Mouse (Mus musculus) layer of hippocampus, adult 9-11 months (tissue): ENCODE results near the gene Olfr695.
"Not testable (repeated sequence)": the region's sequence is repeated elsewhere in the genome, so short reads cannot be mapped to it uniquely, and the experiment has no call there.

Experiments used
- DNase-seq: peaks from one replicate; pipeline ENCODE4 v3.0.0; 2022

Olfr695 gene

GRCm38 (mm10) chr7:106716296-106716695 lies at the start of gene Olfr695:
TSS of gene Olfr695 (minus strand) at chr7:106716396.
- DNase-seq: no peak

GRCm38 (mm10) chr7:106761008-106761407 lies 44.8 kb upstream of the Olfr695 start:
- DNase-seq: not testable (repeated sequence)

- DNase-seq: no peak
These were observed 42.6 kb upstream of the Olfr695 start for GRCm38 (mm10) chr7:106758800-106759199.

GRCm38 (mm10) chr7:106755297-106755696 lies 39.1 kb upstream of the Olfr695 start, which contains the start of gene Olfr698:
TSS of gene Olfr698 (minus strand) at chr7:106755397.
- no peak for DNase-seq

- no peak for DNase-seq
These were observed 29.6 kb upstream of the Olfr695 start for GRCm38 (mm10) chr7:106745811-106746210.

GRCm38 (mm10) chr7:106742343-106742742 lies 26.1 kb upstream of the Olfr695 start, which contains the start of gene Olfr697:
TSS of gene Olfr697 (minus strand) at chr7:106742443.
- no peak for DNase-seq

- no peak for DNase-seq
These were observed 20.8 kb upstream of the Olfr695 start for GRCm38 (mm10) chr7:106737028-106737427.

GRCm38 (mm10) chr7:106733717-106734116 lies 17.5 kb upstream of the Olfr695 start:
- DNase-seq: no peak

GRCm38 (mm10) chr7:106725654-106726053 lies 9.5 kb upstream of the Olfr695 start:
- DNase-seq: not testable (repeated sequence)

GRCm38 (mm10) chr7:106711463-106711862 lies 4.7 kb downstream of the Olfr695 start:
- DNase-seq: no peak

GRCm38 (mm10) chr7:106707705-106708104 lies 8.5 kb downstream of the Olfr695 start:
- not testable (repeated sequence) for DNase-seq

GRCm38 (mm10) chr7:106696891-106697290 lies 19.3 kb downstream of the Olfr695 start:
- DNase-seq: no peak

- no peak for DNase-seq
These were observed 23.2 kb downstream of the Olfr695 start for GRCm38 (mm10) chr7:106692976-106693375.

- no peak for DNase-seq
These were observed 24.5 kb downstream of the Olfr695 start, which contains the start of gene Olfr694 for GRCm38 (mm10) chr7:106691714-106692113. TSS of gene Olfr694 (minus strand) at chr7:106691814.

- no peak for DNase-seq
These were observed 30.8 kb downstream of the Olfr695 start for GRCm38 (mm10) chr7:106685382-106685781.

GRCm38 (mm10) chr7:106680484-106680883 lies 35.7 kb downstream of the Olfr695 start, which contains the start of gene Olfr693:
TSS of gene Olfr693 (minus strand) at chr7:106680584.
- DNase-seq: no peak
